Mouse (Mus musculus): ENCODE results near the gene Il33.

- TF ChIP-seq GATA1 (IDR thresholded peaks at IDR 0.05; ENCODE audit: borderline replicate concordance, low read length) (no peak), FLI1 (IDR thresholded peaks at IDR 0.05; ENCODE audit: low read length) (no peak)
Observed at GRCm38 (mm10) chr19:29930296-29930695, 5.4 kb downstream of the Il33 start.
